Mouse (Mus musculus) liver, embryonic 14.5 days (tissue): ENCODE results near the gene Prkg1. TPM values are rescaled to one million over a fixed set of nuclear protein-coding genes. Genes with fewer than 3 reads are reported as not detected.

Experiments
- ATAC-seq: fragments of 200-750 bp; cut with Nextera tagmentation; 2 replicates; pipeline ENCODE4 v1.8.0; 2017; ENCODE audit warnings: moderate number of reproducible peaks, mild to moderate bottlenecking, moderate library complexity; ENCODE audit not compliant: insufficient read depth
- DNase-seq, 3 experiments: peaks; one replicate each; pipeline ENCODE4 v3.0.0-alpha.2; 2012 to 2013; ENCODE audit warnings: low read depth in 3 of 3, low spot score in 3 of 3
- H3K27ac ChIP-seq: fragments of 300-500 bp; sonication (generic); 2 replicates; pipeline ENCODE4 v1.5.1; 2014; ENCODE audit warnings: moderate library complexity, mild to moderate bottlenecking, control low read depth, inconsistent platforms
- H3K27me3 ChIP-seq: fragments of 300-500 bp; sonication (generic); 2 replicates; pipeline ENCODE4 v1.6.1; 2014; ENCODE audit warnings: mild to moderate bottlenecking, low read length, moderate library complexity; ENCODE audit not compliant: control insufficient read depth, insufficient read depth
- H3K36me3 ChIP-seq: fragments of 300-500 bp; sonication (generic); replicated peaks from 2 replicates; pipeline ENCODE4 v1.6.1; 2014; ENCODE audit warnings: low read depth; ENCODE audit not compliant: control insufficient read depth, insufficient read depth
- H3K4me1 ChIP-seq, 2 experiments: fragments of 200-500 bp in 1 of 2; fragments of 300-500 bp in 1 of 2; sonication (generic) in 1 of 2; replicated peaks; 2 replicates each; pipeline ENCODE4 v1.6.1; 2012 to 2014; ENCODE audit warnings: antibody characterized with exemption in 1 of 2, inconsistent platforms in 1 of 2, low read length in 1 of 2; ENCODE audit not compliant: control insufficient read depth in 2 of 2, insufficient read depth in 2 of 2
- H3K4me2 ChIP-seq: fragments of 300-500 bp; sonication (generic); 2 replicates; pipeline ENCODE4 v1.6.1; 2014; ENCODE audit warnings: low read depth, mild to moderate bottlenecking, control low read depth, moderate library complexity
- H3K4me3 ChIP-seq, 2 experiments: fragments of 200-500 bp in 1 of 2; fragments of 300-500 bp in 1 of 2; sonication (generic) in 1 of 2; 2 replicates each; pipeline ENCODE4 v1.5.1; 2012 to 2014; ENCODE audit warnings: low read depth in 2 of 2, low read length in 2 of 2, mild to moderate bottlenecking in 2 of 2, control low read depth in 1 of 2, inconsistent platforms in 1 of 2, moderate library complexity in 1 of 2; ENCODE audit not compliant: insufficient read depth in 1 of 2
- H3K9ac ChIP-seq: fragments of 300-500 bp; sonication (generic); replicated peaks from 2 replicates; pipeline ENCODE4 v1.6.1; 2014; ENCODE audit warnings: mild to moderate bottlenecking, control low read depth, moderate library complexity
- H3K9me3 ChIP-seq: fragments of 300-500 bp; sonication (generic); 2 replicates; pipeline ENCODE4 v1.6.1; 2016; ENCODE audit warnings: low read length, mixed read lengths; ENCODE audit not compliant: control insufficient read depth
- CTCF ChIP-seq: IDR thresholded peaks from 2 replicates; pipeline ENCODE4 v1.5.1; 2016; ENCODE audit warnings: antibody characterized with exemption, low read depth, control low read depth
- EP300 ChIP-seq: IDR thresholded peaks from 2 replicates; pipeline ENCODE4 v1.6.1; 2016; ENCODE audit warnings: antibody characterized with exemption, low read depth
- WGBS: fragments of 180-500 bp; shearing (Covaris S2); extraction: QIAGEN DNeasy Blood & Tissue Kit; methylation state at CpG from one replicate; pipeline ENCODE4 v1.1.7; 2014; ENCODE audit not compliant: insufficient replicate concordance; 5-methylcytosine and 5-hydroxymethylcytosine counted together
- polyA plus RNA-seq, 2 experiments: library from polyadenylated mRNA; depleted of rRNA in 1 of 2; stranded (reverse) in 1 of 2; unstranded in 1 of 2; fragments of >200 nt; fragmentation: Nextera tagmentation in 1 of 2; extraction: Ambion mirVana in 1 of 2; gene quantifications; 2 replicates each; pipeline versions ENCODE4 v1.2.1 to v1.2.3; 2012 to 2014

The Prkg1 gene
- polyA plus RNA-seq, 2 experiments, result 0.47 to 0.50 TPM

GRCm38 (mm10) chr19:31340898-31341297, 423.9 kb downstream of the Prkg1 start:
- H3K4me2 ChIP-seq, result no peak overlapping the region
- peaks cover 4 to 12% of the 10 kb centered on the region in 2 experiments; a peak in 2 of 4 replicates for H3K4me1 ChIP-seq
- no peak for TF ChIP-seq EP300
- TF ChIP-seq CTCF, result no peak
- no peak overlapping the region for H3K4me3 ChIP-seq
- ATAC-seq, result no peak
- H3K36me3 ChIP-seq, result no peaks in the 10 kb centered on the region
- 43% methylated on average over 1 of the region's 1 CpGs for WGBS
- DNase-seq, result no peak
- H3K27me3 ChIP-seq, result no peaks in the 10 kb centered on the region
- no peak overlapping the region for H3K27ac ChIP-seq
- H3K9ac ChIP-seq, result no peak overlapping the region
- H3K9me3 ChIP-seq, result no peaks in the 10 kb centered on the region

GRCm38 (mm10) chr19:31338355-31339101, 426.3 kb downstream of the Prkg1 start:
- Histone ChIP-seq H3K27me3 (no peaks in the 10 kb centered on the region), H3K9me3 (no peaks in the 10 kb centered on the region), H3K27ac (no peak overlapping the region), H3K4me3 (no peak overlapping the region), H3K4me1 (peaks cover 4 to 12% of the 10 kb centered on the region in 2 experiments; a peak in 2 of 4 replicates), H3K36me3 (no peaks in the 10 kb centered on the region), H3K4me2 (no peak overlapping the region), H3K9ac (no peak overlapping the region)
- ATAC-seq (no peak), DNase-seq (no peak)
- 58% methylated on average over 5 of the region's 5 CpGs for WGBS
- TF ChIP-seq EP300, result no peak
- TF ChIP-seq CTCF, result no peak

- H3K27me3 ChIP-seq, result no peaks in the 10 kb centered on the region
- TF ChIP-seq CTCF (no peak), EP300 (no peak)
- H3K9ac ChIP-seq, result no peak overlapping the region
- no peaks in the 10 kb centered on the region for H3K9me3 ChIP-seq
- ATAC-seq (no peak), DNase-seq (peak in 1 of 3 experiments; percentile 20)
- WGBS, result 15% methylated on average over 6 of the region's 6 CpGs
- peaks cover 4 to 12% of the 10 kb centered on the region in 2 experiments; a peak in 2 of 4 replicates for H3K4me1 ChIP-seq
- no peaks in the 10 kb centered on the region for H3K36me3 ChIP-seq
- H3K4me2 ChIP-seq, result no peak overlapping the region
- H3K27ac ChIP-seq, result no peak overlapping the region
- H3K4me3 ChIP-seq, result no peak overlapping the region
These were observed 427.0 kb downstream of the Prkg1 start for GRCm38 (mm10) chr19:31337863-31338217.

- Histone ChIP-seq H3K4me1 (peaks cover 4 to 12% of the 10 kb centered on the region in 2 experiments; a peak in 2 of 4 replicates), H3K27ac (no peak overlapping the region), H3K9me3 (no peaks in the 10 kb centered on the region), H3K4me3 (0 out of 4 replicates have a peak overlapping the region, but pooled peaks of 1 of the 2 experiments have one; percentile 6), H3K27me3 (no peaks in the 10 kb centered on the region), H3K4me2 (peak overlapping the region; percentile 47), H3K9ac (no peak overlapping the region), H3K36me3 (no peaks in the 10 kb centered on the region)
- ATAC-seq (peak; percentile 63), DNase-seq (peak in 1 of 3 experiments; percentile 11)
- TF ChIP-seq CTCF, result no peak
- no peak for TF ChIP-seq EP300
- WGBS, result 10% methylated on average over 8 of the region's 9 CpGs
These were observed 427.5 kb downstream of the Prkg1 start for GRCm38 (mm10) chr19:31337163-31337862.

- TF ChIP-seq CTCF, result no peak
- TF ChIP-seq EP300, result no peak
- Histone ChIP-seq H3K9ac (no peak overlapping the region), H3K27ac (no peak overlapping the region), H3K4me2 (no peak overlapping the region; the same call in 1 of the 2 replicates), H3K4me1 (peaks cover 4 to 12% of the 10 kb centered on the region in 2 experiments; a peak in 2 of 4 replicates), H3K9me3 (no peaks in the 10 kb centered on the region), H3K36me3 (no peaks in the 10 kb centered on the region), H3K4me3 (no peak overlapping the region), H3K27me3 (no peaks in the 10 kb centered on the region)
- DNase-seq, result no peak
- WGBS, result 66% methylated on average over 3 of the region's 3 CpGs
- no peak for ATAC-seq
These were observed 428.5 kb downstream of the Prkg1 start for GRCm38 (mm10) chr19:31336381-31336780.
